Mouse (Mus musculus): ENCODE data around the gene Anxa7. TPM values are rescaled to one million over a fixed set of nuclear protein-coding genes. Genes with fewer than 3 reads are reported as not detected.

The Anxa7 gene
- total and polyA plus RNA-seq, 3 experiments: 60.2 to 99.3 (median 89.2) TPM

DNA sequence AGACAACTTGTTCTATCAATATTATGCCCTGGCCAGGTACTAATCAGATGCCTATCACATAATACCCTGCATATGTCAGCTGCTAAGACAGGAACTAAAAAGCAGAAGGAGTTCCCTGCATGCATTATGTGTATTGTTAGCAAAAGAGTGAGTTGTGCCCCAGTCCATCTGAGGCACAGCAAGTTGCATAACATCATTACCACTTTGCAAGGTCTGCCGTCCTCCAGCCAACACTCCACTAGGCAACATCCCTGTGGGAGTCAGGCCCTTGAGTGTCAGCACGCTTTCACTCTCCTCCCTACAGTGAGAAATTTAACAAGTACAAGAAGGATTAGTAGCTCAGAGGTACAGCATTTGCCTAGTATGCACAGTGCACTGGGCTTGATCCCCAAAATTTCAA is 28.5 kb upstream of the Anxa7 start:
- no peak for TF ChIP-seq MEF2A (IDR thresholded peaks at IDR 0.05; ENCODE audit: borderline replicate concordance, low read depth, low read length)
- no peak for TF ChIP-seq ZC3H11A (IDR thresholded peaks at IDR 0.05; ENCODE audit: low read depth, low read length)
- no peak for TF ChIP-seq HCFC1 (IDR thresholded peaks at IDR 0.05; ENCODE audit: low read depth, low read length)
- no peak for TF ChIP-seq ZKSCAN1 (IDR thresholded peaks at IDR 0.05; ENCODE audit: borderline replicate concordance, low read depth, low read length)
- TF ChIP-seq USF2 (conservative IDR thresholded peaks at IDR 0.05; ENCODE audit: low read depth, low read length): no peak
- no peak for TF ChIP-seq SMC3 (IDR thresholded peaks at IDR 0.05; ENCODE audit: low read depth, low read length)
- TF ChIP-seq JUND (conservative IDR thresholded peaks at IDR 0.05; ENCODE audit: low read depth, low read length): no peak
- no peak for TF ChIP-seq JUN (IDR thresholded peaks at IDR 0.05; ENCODE audit: insufficient read depth, low read depth, low read length)
- no peak for TF ChIP-seq CHD1 (IDR thresholded peaks at IDR 0.05; ENCODE audit: low read depth, low read length)
- no peak for TF ChIP-seq MYC (IDR thresholded peaks at IDR 0.05; ENCODE audit: low read depth, low read length)
- TF ChIP-seq ZNF384 (IDR thresholded peaks at IDR 0.05; ENCODE audit: low read depth, low read length): no peak
- no peak for TF ChIP-seq MAX (IDR thresholded peaks at IDR 0.05; ENCODE audit: low read length)
- no peak for TF ChIP-seq IRF4 (IDR thresholded peaks at IDR 0.05; ENCODE audit: low read depth, low read length)
- TF ChIP-seq MAFK (IDR thresholded peaks at IDR 0.05; ENCODE audit: insufficient replicate concordance, low read length): no peak
- TF ChIP-seq UBTF (IDR thresholded peaks at IDR 0.05; ENCODE audit: low read depth, low read length): no peak
- Histone ChIP-seq H3K4me1 (ENCODE audit: control insufficient read depth in 1 of 2, insufficient read depth in 2 of 2) (peaks cover 0 to 1% of the 10 kb centered on the region in 2 experiments; a peak in 1 of 4 replicates), H3K9me3 (replicated peaks; ENCODE audit: low read length) (no peaks in the 10 kb centered on the region), H3K4me2 (ENCODE audit: insufficient read depth, low read depth, poor library complexity, severe bottlenecking) (no peak overlapping the region), H3K27me3 (replicated peaks) (no peaks in the 10 kb centered on the region), H3K9ac (ENCODE audit: insufficient read depth, low read depth) (no peak overlapping the region), H3K27ac (ENCODE audit: insufficient read depth, low read depth) (no peak overlapping the region), H3K79me2 (replicated peaks; ENCODE audit: control insufficient read depth, extremely low read depth, insufficient read depth, poor library complexity, severe bottlenecking) (no peaks in the 10 kb centered on the region; the same call in 1 of the 2 replicates), H3K4me3 (replicated peaks in 1 of 3; ENCODE audit: low read depth in 2 of 3, low read length in 2 of 3, poor library complexity in 1 of 3) (no peak overlapping the region), H3K36me3 (replicated peaks in 1 of 2; ENCODE audit: control insufficient read depth in 1 of 2, insufficient read depth in 1 of 2, low read length in 1 of 2) (peaks cover 10 to 33% of the 10 kb centered on the region in 2 experiments)
- dilution Hi-C loops (cut with MboI; ENCODE audit: extremely low pct_ligation_motif_present, extremely low pct_unique_long_range_greater_than_20kb, low sequenced_read_pairs): no loop called here
- in situ Hi-C loops (cut with MboI; ENCODE audit: low pct_ligation_motif_present, low pct_unique_long_range_greater_than_20kb, low sequenced_read_pairs): no loop called here
- DNase-seq (ENCODE audit: extremely low read depth): no peak

DNA sequence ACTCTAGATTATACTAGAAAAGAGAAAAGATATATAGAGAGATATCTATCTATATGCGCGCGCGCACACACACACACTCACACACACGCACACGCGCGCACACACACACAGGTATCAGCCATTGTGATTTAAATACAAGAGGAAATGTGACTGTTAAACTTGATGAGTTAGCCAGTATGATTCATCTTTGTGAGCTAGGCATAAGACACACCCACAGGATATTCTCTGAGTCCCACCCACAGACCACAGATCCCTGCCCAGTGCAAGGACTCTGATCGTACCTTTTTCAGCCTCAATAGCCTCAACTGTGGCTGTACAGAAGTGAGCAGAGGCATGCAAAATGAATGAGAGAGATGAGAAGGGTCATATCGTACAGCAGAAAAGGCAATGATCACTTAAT is 23.0 kb upstream of the Anxa7 start:
- dilution Hi-C loops (cut with MboI; ENCODE audit: extremely low pct_ligation_motif_present, extremely low pct_unique_long_range_greater_than_20kb, low sequenced_read_pairs) (no loop called here), in situ Hi-C loops (cut with MboI; ENCODE audit: low pct_ligation_motif_present, low pct_unique_long_range_greater_than_20kb, low sequenced_read_pairs) (no loop called here)
- Histone ChIP-seq H3K4me1 (ENCODE audit: control insufficient read depth in 1 of 2, insufficient read depth in 2 of 2) (peaks cover 0 to 7% of the 10 kb centered on the region in 2 experiments; a peak in 2 of 4 replicates), H3K27ac (ENCODE audit: insufficient read depth, low read depth) (no peak overlapping the region), H3K9me3 (replicated peaks; ENCODE audit: low read length) (no peaks in the 10 kb centered on the region), H3K79me2 (replicated peaks; ENCODE audit: control insufficient read depth, extremely low read depth, insufficient read depth, poor library complexity, severe bottlenecking) (no peaks in the 10 kb centered on the region), H3K4me2 (ENCODE audit: insufficient read depth, low read depth, poor library complexity, severe bottlenecking) (no peak overlapping the region), H3K4me3 (replicated peaks in 1 of 3; ENCODE audit: low read depth in 2 of 3, low read length in 2 of 3, poor library complexity in 1 of 3) (no peak overlapping the region), H3K27me3 (replicated peaks) (no peaks in the 10 kb centered on the region), H3K9ac (ENCODE audit: insufficient read depth, low read depth) (no peak overlapping the region), H3K36me3 (replicated peaks in 1 of 2; ENCODE audit: control insufficient read depth in 1 of 2, insufficient read depth in 1 of 2, low read length in 1 of 2) (peaks cover 12 to 28% of the 10 kb centered on the region in 2 experiments)
- DNase-seq (ENCODE audit: extremely low read depth): peak; percentile 15
- no peak for TF ChIP-seq MAX (IDR thresholded peaks at IDR 0.05; ENCODE audit: low read length)
- no peak for TF ChIP-seq E2F4 (IDR thresholded peaks at IDR 0.05; ENCODE audit: insufficient replicate concordance, low read depth, low read length)
- TF ChIP-seq POLR2A (IDR thresholded peaks at IDR 0.05; ENCODE audit: low read depth, low read length): no peak
- no peak for TF ChIP-seq USF1 (IDR thresholded peaks at IDR 0.05; ENCODE audit: low read depth, low read length)
- no peak for TF ChIP-seq ETS1 (conservative IDR thresholded peaks at IDR 0.05; ENCODE audit: low read depth, low read length)
- no peak for TF ChIP-seq ZNF384 (IDR thresholded peaks at IDR 0.05; ENCODE audit: low read depth, low read length)
- no peak for TF ChIP-seq USF2 (conservative IDR thresholded peaks at IDR 0.05; ENCODE audit: low read depth, low read length)
- no peak for TF ChIP-seq ELF1 (IDR thresholded peaks at IDR 0.05; ENCODE audit: low read depth, low read length)
- TF ChIP-seq EP300 (IDR thresholded peaks at IDR 0.05; ENCODE audit: low read length): no peak
- TF ChIP-seq CHD1 (IDR thresholded peaks at IDR 0.05; ENCODE audit: low read depth, low read length): no peak
- TF ChIP-seq ZC3H11A (IDR thresholded peaks at IDR 0.05; ENCODE audit: low read depth, low read length): no peak
- no peak for TF ChIP-seq CHD2 (IDR thresholded peaks at IDR 0.05; ENCODE audit: low read length)
- no peak for TF ChIP-seq KAT2A (IDR thresholded peaks at IDR 0.05; ENCODE audit: insufficient replicate concordance, low read length)
- no peak for TF ChIP-seq ZKSCAN1 (IDR thresholded peaks at IDR 0.05; ENCODE audit: borderline replicate concordance, low read depth, low read length)
- no peak for TF ChIP-seq BHLHE40 (IDR thresholded peaks at IDR 0.05; ENCODE audit: low read depth, low read length)
- no peak for TF ChIP-seq IRF4 (IDR thresholded peaks at IDR 0.05; ENCODE audit: low read depth, low read length)
- no peak for TF ChIP-seq TCF12 (IDR thresholded peaks at IDR 0.05; ENCODE audit: low read depth, low read length)
- TF ChIP-seq TBP (conservative IDR thresholded peaks at IDR 0.05; ENCODE audit: low read depth, low read length): no peak

Measured in CH12.LX (cell line).